Mouse (Mus musculus): Measurements from ENCODE around the gene Mchr1. TPM values are rescaled to one million over a fixed set of nuclear protein-coding genes. Genes with fewer than 3 reads are reported as not detected.
A peak's percentile ranks its signal among the peaks of the same experiment; 100 is the strongest.

Mchr1 gene
- total RNA-seq (2017): 0.19 TPM in 1 of 2 replicates, not detected in the other

- ATAC-seq (replicated peaks in 1 of 2; ENCODE audit: insufficient read depth in 1 of 2, low FRiP score in 2 of 2, low TSS enrichment in 1 of 2, low read depth in 1 of 2, poor library complexity in 2 of 2, severe bottlenecking in 2 of 2): peak; percentile 27 to 34; a peak in 2 of 4 replicates
Measured at GRCm38 (mm10) chr15:81235086-81235920, at the start of gene Mchr1. Gene Mchr1 (plus strand): TSS chr15:81235499.

- no peak for ATAC-seq (replicated peaks in 1 of 2; ENCODE audit: insufficient read depth in 1 of 2, low FRiP score in 2 of 2, low TSS enrichment in 1 of 2, low read depth in 1 of 2, poor library complexity in 2 of 2, severe bottlenecking in 2 of 2)
Measured at GRCm38 (mm10) chr15:81189061-81189460, 46.2 kb upstream of the Mchr1 start.

- ATAC-seq (replicated peaks in 1 of 2; ENCODE audit: insufficient read depth in 1 of 2, low FRiP score in 2 of 2, low TSS enrichment in 1 of 2, low read depth in 1 of 2, poor library complexity in 2 of 2, severe bottlenecking in 2 of 2): no peak
Measured at GRCm38 (mm10) chr15:81190011-81190629, 45.2 kb upstream of the Mchr1 start.

- peak; percentile 99 for ATAC-seq (replicated peaks in 1 of 2; ENCODE audit: insufficient read depth in 1 of 2, low FRiP score in 2 of 2, low TSS enrichment in 1 of 2, low read depth in 1 of 2, poor library complexity in 2 of 2, severe bottlenecking in 2 of 2)
Measured at GRCm38 (mm10) chr15:81190630-81191178, 44.6 kb upstream of the Mchr1 start, which contains the start of gene Mrtfa. Gene Mrtfa (minus strand): TSS chr15:81190757.

GRCm38 (mm10) chr15:81191303-81191702 is 44.0 kb upstream of the Mchr1 start:
- ATAC-seq (replicated peaks in 1 of 2; ENCODE audit: insufficient read depth in 1 of 2, low FRiP score in 2 of 2, low TSS enrichment in 1 of 2, low read depth in 1 of 2, poor library complexity in 2 of 2, severe bottlenecking in 2 of 2): no peak

- ATAC-seq (replicated peaks in 1 of 2; ENCODE audit: insufficient read depth in 1 of 2, low FRiP score in 2 of 2, low TSS enrichment in 1 of 2, low read depth in 1 of 2, poor library complexity in 2 of 2, severe bottlenecking in 2 of 2): no peak
Measured at GRCm38 (mm10) chr15:81192316-81192715, 43.0 kb upstream of the Mchr1 start.

GRCm38 (mm10) chr15:81192858-81193257 is 42.4 kb upstream of the Mchr1 start:
- ATAC-seq (replicated peaks in 1 of 2; ENCODE audit: insufficient read depth in 1 of 2, low FRiP score in 2 of 2, low TSS enrichment in 1 of 2, low read depth in 1 of 2, poor library complexity in 2 of 2, severe bottlenecking in 2 of 2): no peak

- ATAC-seq (replicated peaks in 1 of 2; ENCODE audit: insufficient read depth in 1 of 2, low FRiP score in 2 of 2, low TSS enrichment in 1 of 2, low read depth in 1 of 2, poor library complexity in 2 of 2, severe bottlenecking in 2 of 2): no peak
Measured at GRCm38 (mm10) chr15:81194791-81195190, 40.5 kb upstream of the Mchr1 start.

GRCm38 (mm10) chr15:81195447-81195846 is 39.9 kb upstream of the Mchr1 start:
- no peak for ATAC-seq (replicated peaks in 1 of 2; ENCODE audit: insufficient read depth in 1 of 2, low FRiP score in 2 of 2, low TSS enrichment in 1 of 2, low read depth in 1 of 2, poor library complexity in 2 of 2, severe bottlenecking in 2 of 2)

GRCm38 (mm10) chr15:81197197-81197596 is 38.1 kb upstream of the Mchr1 start:
- no peak for ATAC-seq (replicated peaks in 1 of 2; ENCODE audit: insufficient read depth in 1 of 2, low FRiP score in 2 of 2, low TSS enrichment in 1 of 2, low read depth in 1 of 2, poor library complexity in 2 of 2, severe bottlenecking in 2 of 2)

- ATAC-seq (replicated peaks in 1 of 2; ENCODE audit: insufficient read depth in 1 of 2, low FRiP score in 2 of 2, low TSS enrichment in 1 of 2, low read depth in 1 of 2, poor library complexity in 2 of 2, severe bottlenecking in 2 of 2): no peak
Measured at GRCm38 (mm10) chr15:81198447-81198846, 36.9 kb upstream of the Mchr1 start.

GRCm38 (mm10) chr15:81199372-81199959 is 35.8 kb upstream of the Mchr1 start:
- peak; percentile 62 to 68; a peak in 3 of 4 replicates for ATAC-seq (replicated peaks in 1 of 2; ENCODE audit: insufficient read depth in 1 of 2, low FRiP score in 2 of 2, low TSS enrichment in 1 of 2, low read depth in 1 of 2, poor library complexity in 2 of 2, severe bottlenecking in 2 of 2)

- ATAC-seq (replicated peaks in 1 of 2; ENCODE audit: insufficient read depth in 1 of 2, low FRiP score in 2 of 2, low TSS enrichment in 1 of 2, low read depth in 1 of 2, poor library complexity in 2 of 2, severe bottlenecking in 2 of 2): no peak
Measured at GRCm38 (mm10) chr15:81202462-81202861, 32.8 kb upstream of the Mchr1 start.

- ATAC-seq (replicated peaks in 1 of 2; ENCODE audit: insufficient read depth in 1 of 2, low FRiP score in 2 of 2, low TSS enrichment in 1 of 2, low read depth in 1 of 2, poor library complexity in 2 of 2, severe bottlenecking in 2 of 2): peak; percentile 67 to 81
Measured at GRCm38 (mm10) chr15:81210496-81210895, 24.8 kb upstream of the Mchr1 start.

- no peak for ATAC-seq (replicated peaks in 1 of 2; ENCODE audit: insufficient read depth in 1 of 2, low FRiP score in 2 of 2, low TSS enrichment in 1 of 2, low read depth in 1 of 2, poor library complexity in 2 of 2, severe bottlenecking in 2 of 2)
Measured at GRCm38 (mm10) chr15:81212976-81213375, 22.3 kb upstream of the Mchr1 start.

- ATAC-seq (replicated peaks in 1 of 2; ENCODE audit: insufficient read depth in 1 of 2, low FRiP score in 2 of 2, low TSS enrichment in 1 of 2, low read depth in 1 of 2, poor library complexity in 2 of 2, severe bottlenecking in 2 of 2): no peak
Measured at GRCm38 (mm10) chr15:81216906-81217653, 18.2 kb upstream of the Mchr1 start.

GRCm38 (mm10) chr15:81219054-81219453 is 16.2 kb upstream of the Mchr1 start:
- ATAC-seq (replicated peaks in 1 of 2; ENCODE audit: insufficient read depth in 1 of 2, low FRiP score in 2 of 2, low TSS enrichment in 1 of 2, low read depth in 1 of 2, poor library complexity in 2 of 2, severe bottlenecking in 2 of 2): no peak

All from hematopoietic stem cell, adult 5-6 weeks (primary cell).